Mouse (Mus musculus) B cell, adult (primary cell): ENCODE data around the gene Has3. TPM values are rescaled to one million over a fixed set of nuclear protein-coding genes. Genes with fewer than 3 reads are reported as not detected.

Experiments
- total RNA-seq: library from RNA; stranded (reverse); gene quantifications from 4 replicates; pipeline ENCODE4 v1.2.4, GENCODE M21; 2023; ENCODE audit not compliant: inconsistent age

Gene Has3
- 0.48 to 0.96 TPM (median 0.65 TPM) in 4 replicates for total RNA-seq

GRCm38 (mm10) chr8:106870051-106870450 is at the start of gene Has3:
Has3 (plus strand) TSS chr8:106870242.

GRCm38 (mm10) chr8:106893481-106894156 is 23.6 kb downstream of the Has3 start, which contains the start of gene Utp4:
Utp4 (plus strand) TSS chr8:106893636.

Other genes with a start within 250 kb of the Has3 start
- gene Tango6, start 187.2 kb upstream of the Has3 start, total RNA-seq = 16.4 to 16.9 TPM (median 16.4 TPM) in 4 replicates
- 40.5 to 44.4 TPM (median 41.5 TPM) in 4 replicates for gene Utp4, start 23.4 kb downstream of the Has3 start, total RNA-seq
- gene Sntb2, start 65.5 kb downstream of the Has3 start, total RNA-seq = 3.0 to 4.5 TPM (median 3.9 TPM) in 4 replicates
- 41.3 to 48.2 TPM (median 44.4 TPM) in 4 replicates for gene Vps4a, start 161.0 kb downstream of the Has3 start, total RNA-seq
- 7.0 to 12.6 TPM (median 10.7 TPM) in 4 replicates for gene Pdf, start 178.4 kb downstream of the Has3 start, total RNA-seq
- gene Cog8, start 186.4 kb downstream of the Has3 start, total RNA-seq = 39.8 to 49.1 TPM (median 46.6 TPM) in 4 replicates
- 58.4 to 77.6 TPM (median 63.8 TPM) in 4 replicates for gene Nip7, start 186.6 kb downstream of the Has3 start, total RNA-seq
- 0.86 to 1.6 TPM (median 1.2 TPM) in 3 of 4 replicates, not detected in the other for gene Tmed6, start 195.4 kb downstream of the Has3 start, total RNA-seq
- gene Terf2, start 226.3 kb downstream of the Has3 start, total RNA-seq = 60.3 to 67.5 TPM (median 63.5 TPM) in 4 replicates